In the genomic region with DNA sequence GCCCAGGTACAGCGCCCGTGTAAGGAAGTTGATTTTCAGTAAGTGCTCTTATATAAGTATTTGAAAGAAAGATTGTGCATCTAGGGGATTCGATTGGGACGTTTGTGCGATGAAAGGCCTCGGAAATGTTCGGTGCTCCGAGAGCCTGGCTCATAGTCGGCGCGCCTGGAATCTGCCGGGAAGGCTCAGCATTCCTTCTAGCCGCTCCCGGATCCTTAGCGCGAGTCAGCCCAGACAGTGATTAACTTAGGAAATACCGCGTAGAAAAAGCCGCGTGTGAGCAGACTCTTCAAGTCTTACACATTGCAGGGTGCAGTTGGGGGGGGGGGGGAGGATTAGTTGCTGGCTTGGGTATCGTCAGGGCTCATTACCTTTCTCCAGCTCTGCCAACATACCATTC, we compare ENCODE assay signal across 8 mouse cellular contexts. TPM values are rescaled to one million over a fixed set of nuclear protein-coding genes. Genes with fewer than 3 reads are reported as not detected.
DNase-seq lines count a peak whose midpoint lies in the region; ATAC-seq and TF ChIP-seq lines count a peak whose summit lies in the region.

No protein-coding gene starts in this region.

- WGBS in liver, adult 2 months: under 1% methylated on average over 21 of the region's 21 CpGs
- under 1% methylated on average over 21 of the region's 21 CpGs for WGBS in embryonic facial prominence, embryonic 10.5 days
- under 1% methylated on average over 21 of the region's 21 CpGs for WGBS in hindbrain, embryonic 15.5 days
- 2% methylated on average over 21 of the region's 21 CpGs for WGBS in liver, embryonic 16.5 days (ENCODE audit: insufficient replicate concordance)
- WGBS in small intestine, adult 2 months: 2% methylated on average over 21 of the region's 21 CpGs

- no peaks in the 10 kb centered on the region for H3K27me3 ChIP-seq in liver, adult 2 months (ENCODE audit: control insufficient read depth, insufficient read depth, low read length)
- H3K27me3 ChIP-seq in embryonic facial prominence, embryonic 10.5 days (replicated peaks; ENCODE audit: low read depth, poor library complexity, severe bottlenecking): peaks cover 4% of the 10 kb centered on the region; the same call in 1 of the 2 replicates
- H3K27me3 ChIP-seq in hindbrain, embryonic 15.5 days: no peaks in the 10 kb centered on the region
- peaks cover 36% of the 10 kb centered on the region for H3K27me3 ChIP-seq in liver, embryonic 16.5 days (ENCODE audit: control insufficient read depth, insufficient read depth, low read depth, low read length)
- H3K27me3 ChIP-seq in small intestine, adult 2 months (ENCODE audit: control insufficient read depth, insufficient read depth, low read length): no peaks in the 10 kb centered on the region

- no peak for ATAC-seq in hindbrain, embryonic 15.5 days (ENCODE audit: low FRiP score, low read depth)
- no peak for ATAC-seq in liver, embryonic 16.5 days (ENCODE audit: low read depth)
- no peak for ATAC-seq in granulocyte monocyte progenitor cell, adult 5-6 weeks (replicated peaks; ENCODE audit: poor library complexity, severe bottlenecking)

- peaks cover 20% of the 10 kb centered on the region for H3K36me3 ChIP-seq in liver, adult 2 months (ENCODE audit: control insufficient read depth, insufficient read depth, low read length)
- peaks cover 40% of the 10 kb centered on the region for H3K36me3 ChIP-seq in embryonic facial prominence, embryonic 10.5 days (replicated peaks)
- peaks cover 12% of the 10 kb centered on the region for H3K36me3 ChIP-seq in hindbrain, embryonic 15.5 days
- H3K36me3 ChIP-seq in liver, embryonic 16.5 days (ENCODE audit: control insufficient read depth, insufficient read depth): no peaks in the 10 kb centered on the region
- peaks cover 19% of the 10 kb centered on the region for H3K36me3 ChIP-seq in small intestine, adult 2 months (ENCODE audit: control insufficient read depth, insufficient read depth, low read length)

- no peaks in the 10 kb centered on the region for H3K9me3 ChIP-seq in embryonic facial prominence, embryonic 10.5 days
- no peaks in the 10 kb centered on the region for H3K9me3 ChIP-seq in hindbrain, embryonic 15.5 days
- H3K9me3 ChIP-seq in liver, embryonic 16.5 days (replicated peaks; ENCODE audit: control insufficient read depth, low read length): no peaks in the 10 kb centered on the region

- H3K4me1 ChIP-seq in liver, adult 2 months (ENCODE audit: control insufficient read depth, insufficient read depth, low read length): peaks cover 34% of the 10 kb centered on the region
- peaks cover 85% of the 10 kb centered on the region for H3K4me1 ChIP-seq in embryonic facial prominence, embryonic 10.5 days
- H3K4me1 ChIP-seq in hindbrain, embryonic 15.5 days (replicated peaks): peaks cover 60% of the 10 kb centered on the region
- peaks cover 19% of the 10 kb centered on the region for H3K4me1 ChIP-seq in liver, embryonic 16.5 days (ENCODE audit: control insufficient read depth, low read depth, low read length)
- H3K4me1 ChIP-seq in small intestine, adult 2 months (ENCODE audit: control insufficient read depth, insufficient read depth, insufficient read length, low read length): peaks cover 10% of the 10 kb centered on the region

- peak overlapping the region; percentile 89 for H3K27ac ChIP-seq in liver, adult 2 months (replicated peaks; ENCODE audit: insufficient read depth, low read depth, low read length)
- peak overlapping the region; percentile 99 for H3K27ac ChIP-seq in embryonic facial prominence, embryonic 10.5 days (replicated peaks)
- H3K27ac ChIP-seq in hindbrain, embryonic 15.5 days (replicated peaks): peak overlapping the region; percentile 96
- H3K27ac ChIP-seq in liver, embryonic 16.5 days (ENCODE audit: low read length): peak overlapping the region; percentile 81
- peak overlapping the region; percentile 97 for H3K27ac ChIP-seq in small intestine, adult 2 months (ENCODE audit: insufficient read depth, low read depth, low read length)

- peak overlapping the region; percentile 68 for H3K4me3 ChIP-seq in liver, adult 2 months (ENCODE audit: insufficient read depth, low read depth, low read length)
- peak overlapping the region; percentile 87 for H3K4me3 ChIP-seq in embryonic facial prominence, embryonic 10.5 days
- H3K4me3 ChIP-seq in hindbrain, embryonic 15.5 days: peak overlapping the region; percentile 81
- H3K4me3 ChIP-seq in liver, embryonic 16.5 days (ENCODE audit: low read depth, low read length): peak overlapping the region; percentile 65
- H3K4me3 ChIP-seq in small intestine, adult 2 months (ENCODE audit: low read depth, low read length): peak overlapping the region; percentile 87

- peak overlapping the region; percentile 99 for H3K9ac ChIP-seq in liver, adult 2 months (ENCODE audit: low read depth, low read length)
- H3K9ac ChIP-seq in hindbrain, embryonic 15.5 days: peak overlapping the region; percentile 96
- H3K9ac ChIP-seq in liver, embryonic 16.5 days (ENCODE audit: low read depth, low read length): peak overlapping the region; percentile 70

- peak overlapping the region; percentile 78 for H3K4me2 ChIP-seq in hindbrain, embryonic 15.5 days
- peak overlapping the region; percentile 65 for H3K4me2 ChIP-seq in liver, embryonic 16.5 days (ENCODE audit: low read depth, low read length)

- peaks cover 39% of the 10 kb centered on the region for H3K79me2 ChIP-seq in liver, adult 2 months (ENCODE audit: control insufficient read depth, insufficient read depth, low read length)

- no peak for TF ChIP-seq POLR2A in liver, adult 2 months (IDR thresholded peaks at IDR 0.05; ENCODE audit: extremely low read depth, insufficient read depth, low read length)
- no peak for TF ChIP-seq POLR2A in small intestine, adult 2 months (IDR thresholded peaks at IDR 0.05; ENCODE audit: low read depth, low read length)

- no peak for DNase-seq in liver, adult 2 months (ENCODE audit: extremely low read depth, low read depth, low spot score)
- DNase-seq in liver: no peak
- no peak for DNase-seq in embryonic facial prominence, embryonic 10.5 days (ENCODE audit: low spot score)
- DNase-seq in spleen, postnatal 14 days (ENCODE audit: low spot score in 2 of 2): no peak

- TF ChIP-seq CTCF in liver, adult 2 months (IDR thresholded peaks at IDR 0.05; ENCODE audit: low read depth, low read length): no peak
- TF ChIP-seq CTCF in small intestine, adult 2 months (IDR thresholded peaks at IDR 0.05; ENCODE audit: extremely low read depth, insufficient read length, insufficient replicate concordance, low read depth, low read length): no peak

RNA-seq across cellular contexts. Expression of a gene that starts 2.2 kb away (rescaled TPM):
- 19.9 and 21.5 TPM in 2 replicates for total RNA-seq in liver, adult 2 months (2014; rRNA removed)
- polyA plus RNA-seq in liver, adult 2 months (2012; rRNA removed): 9.2 and 14.0 TPM in 2 replicates
- 61.4 and 64.0 TPM in 2 replicates for polyA plus RNA-seq in embryonic facial prominence, embryonic 10.5 days (2016; fragmentation: Nextera tagmentation; extraction: Ambion mirVana)
- 66.0 and 71.3 TPM in 2 replicates for polyA plus RNA-seq in hindbrain, embryonic 15.5 days (2015; fragmentation: Nextera tagmentation; extraction: Ambion mirVana)
- polyA plus RNA-seq in liver, embryonic 16.5 days (2015; fragmentation: Nextera tagmentation; extraction: Ambion mirVana): 5.0 and 5.4 TPM in 2 replicates
- polyA plus RNA-seq in small intestine, adult 2 months (2012; rRNA removed): 8.7 and 12.3 TPM in 2 replicates
- 1.8 and 1.9 TPM in 2 replicates for total RNA-seq in granulocyte monocyte progenitor cell, adult 5-6 weeks (2014; fragmentation: Nextera tagmentation)
- total RNA-seq in granulocyte monocyte progenitor cell, adult 5-6 weeks (2017): 2.5 and 2.6 TPM in 2 replicates
